ENCODE assay signal across 10 mouse cellular contexts in the genomic region with DNA sequence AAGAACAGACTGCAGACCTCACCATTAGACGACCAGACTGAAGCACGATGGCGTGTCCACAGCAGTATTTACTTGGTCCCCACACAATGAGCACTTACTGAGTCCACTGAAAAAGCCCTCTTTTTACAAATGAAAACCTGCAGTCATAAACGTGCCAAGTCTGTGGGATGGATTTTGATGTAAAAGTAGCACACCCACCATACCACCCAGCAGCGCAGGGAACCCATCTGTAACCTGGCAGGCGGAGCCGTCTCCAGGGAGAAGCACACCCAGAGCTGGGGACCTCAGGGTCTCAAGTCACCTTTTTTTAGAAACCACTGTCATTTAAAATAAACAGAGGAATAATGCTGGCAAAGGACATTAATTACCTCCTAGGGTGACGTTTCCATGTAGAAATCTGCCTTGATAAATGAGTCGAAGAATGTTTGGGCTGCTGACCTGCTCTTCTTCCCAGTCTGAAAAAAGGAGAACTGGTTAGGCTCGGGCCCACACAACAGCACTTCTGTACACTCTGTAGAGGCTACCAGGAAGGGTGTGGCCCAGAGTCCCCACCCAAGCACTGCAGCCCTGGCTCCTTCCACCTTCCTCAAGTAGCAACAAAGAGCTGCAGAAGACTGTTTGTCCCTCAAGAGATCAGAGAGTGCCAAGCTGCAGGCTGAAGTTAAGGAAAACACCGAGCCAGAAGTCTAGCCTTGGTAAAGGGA. TPM values are rescaled to one million over a fixed set of nuclear protein-coding genes. Genes with fewer than 3 reads are reported as not detected.
A peak's percentile ranks its signal among the peaks of the same experiment; 100 is the strongest.
DNase-seq lines count a peak whose midpoint lies in the region; ATAC-seq and TF ChIP-seq lines count a peak whose summit lies in the region.
"Had no signal": no experiment of that assay in that cellular context is flagged by ENCODE, and none has a peak within 500 bp of the region (broad histone marks: within the 10 kb centered on the region; RNA-seq: fewer than 3 reads in every experiment).

No protein-coding gene starts in this region.

- no peak overlapping the region for H3K4me2 ChIP-seq in heart, embryonic 11.5 days
- H3K4me2 ChIP-seq in liver, embryonic 16.5 days (ENCODE audit: low read depth, low read length): no peak overlapping the region
- H3K4me2 ChIP-seq in forebrain, embryonic 16.5 days (ENCODE audit: low read length): no peak overlapping the region
- no peak overlapping the region for H3K4me2 ChIP-seq in midbrain, embryonic 15.5 days
- no peak overlapping the region for H3K4me2 ChIP-seq in forebrain, embryonic 13.5 days

- H3K27me3 ChIP-seq in heart, embryonic 11.5 days (ENCODE audit: control insufficient read depth, insufficient read depth, low read length): no peaks in the 10 kb centered on the region
- no peaks in the 10 kb centered on the region for H3K27me3 ChIP-seq in liver, embryonic 16.5 days (ENCODE audit: control insufficient read depth, insufficient read depth, low read depth, low read length)
- H3K27me3 ChIP-seq in small intestine, adult 2 months (ENCODE audit: control insufficient read depth, insufficient read depth, low read length): no peaks in the 10 kb centered on the region
- H3K27me3 ChIP-seq in forebrain, embryonic 16.5 days (replicated peaks; ENCODE audit: control insufficient read depth, insufficient read depth, low read length): no peaks in the 10 kb centered on the region
- H3K27me3 ChIP-seq in midbrain, embryonic 15.5 days (replicated peaks): no peaks in the 10 kb centered on the region
- no peaks in the 10 kb centered on the region for H3K27me3 ChIP-seq in forebrain, embryonic 13.5 days

- WGBS in heart, embryonic 11.5 days (ENCODE audit: insufficient replicate concordance): 81% methylated on average over 11 of the region's 11 CpGs
- 38% methylated on average over 11 of the region's 11 CpGs for WGBS in liver, embryonic 16.5 days (ENCODE audit: insufficient replicate concordance)
- WGBS in small intestine, adult 2 months: 73% methylated on average over 11 of the region's 11 CpGs
- WGBS in forebrain, embryonic 16.5 days: 86% methylated on average over 11 of the region's 11 CpGs
- WGBS in midbrain, embryonic 15.5 days: 89% methylated on average over 11 of the region's 11 CpGs
- WGBS in forebrain, embryonic 13.5 days: 90% methylated on average over 11 of the region's 11 CpGs

- no peaks in the 10 kb centered on the region for H3K9me3 ChIP-seq in heart, embryonic 11.5 days (replicated peaks; ENCODE audit: control insufficient read depth, low read length)
- H3K9me3 ChIP-seq in liver, embryonic 16.5 days (replicated peaks; ENCODE audit: control insufficient read depth, low read length): no peaks in the 10 kb centered on the region
- no peaks in the 10 kb centered on the region for H3K9me3 ChIP-seq in forebrain, embryonic 16.5 days (ENCODE audit: control insufficient read depth, low read length)
- no peaks in the 10 kb centered on the region for H3K9me3 ChIP-seq in midbrain, embryonic 15.5 days
- no peaks in the 10 kb centered on the region for H3K9me3 ChIP-seq in forebrain, embryonic 13.5 days (replicated peaks)

- no peak for TF ChIP-seq CTCF in bone marrow macrophage, adult 2 months (IDR thresholded peaks at IDR 0.05; ENCODE audit: low read depth, low read length)
- TF ChIP-seq CTCF in small intestine, adult 2 months (IDR thresholded peaks at IDR 0.05; ENCODE audit: extremely low read depth, insufficient read length, insufficient replicate concordance, low read depth, low read length): no peak

- no peaks in the 10 kb centered on the region; the same call in none of the 2 replicates for H3K4me1 ChIP-seq in heart, embryonic 11.5 days (ENCODE audit: control insufficient read depth, insufficient read depth, low read length)
- H3K4me1 ChIP-seq in bone marrow macrophage, adult 2 months (ENCODE audit: control insufficient read depth, insufficient read depth, low read length): peaks cover 37% of the 10 kb centered on the region
- H3K4me1 ChIP-seq in liver, embryonic 16.5 days (ENCODE audit: control insufficient read depth, low read depth, low read length): peaks cover 5% of the 10 kb centered on the region
- no peaks in the 10 kb centered on the region for H3K4me1 ChIP-seq in small intestine, adult 2 months (ENCODE audit: control insufficient read depth, insufficient read depth, insufficient read length, low read length)
- peaks cover 4% of the 10 kb centered on the region; the same call in 1 of the 2 replicates for H3K4me1 ChIP-seq in forebrain, embryonic 16.5 days (replicated peaks; ENCODE audit: control insufficient read depth, insufficient read depth, low read length)
- H3K4me1 ChIP-seq in midbrain, embryonic 15.5 days: no peaks in the 10 kb centered on the region
- H3K4me1 ChIP-seq in forebrain, embryonic 13.5 days: no peaks in the 10 kb centered on the region

- no peak for ATAC-seq in heart, embryonic 11.5 days (replicated peaks; ENCODE audit: insufficient number of reproducible peaks, low FRiP score, low TSS enrichment)
- ATAC-seq in liver, embryonic 16.5 days (ENCODE audit: low read depth): peak; percentile 73
- ATAC-seq in forebrain, embryonic 16.5 days: no peak
- ATAC-seq in midbrain, embryonic 15.5 days (replicated peaks): no peak
- ATAC-seq in forebrain, embryonic 13.5 days: no peak
- ATAC-seq: midbrain, embryonic 16.5 days had no signal

- no peak overlapping the region for H3K9ac ChIP-seq in heart, embryonic 11.5 days (ENCODE audit: low read depth, low read length)
- H3K9ac ChIP-seq in liver, embryonic 16.5 days (ENCODE audit: low read depth, low read length): no peak overlapping the region
- no peak overlapping the region for H3K9ac ChIP-seq in forebrain, embryonic 16.5 days (replicated peaks; ENCODE audit: low read depth, low read length)
- no peak overlapping the region for H3K9ac ChIP-seq in midbrain, embryonic 15.5 days
- H3K9ac ChIP-seq in forebrain, embryonic 13.5 days: no peak overlapping the region

- peaks cover 19% of the 10 kb centered on the region for H3K36me3 ChIP-seq in heart, embryonic 11.5 days (ENCODE audit: control insufficient read depth, insufficient read depth, low read length)
- H3K36me3 ChIP-seq in liver, embryonic 16.5 days (ENCODE audit: control insufficient read depth, insufficient read depth): peaks cover 3% of the 10 kb centered on the region; the same call in 1 of the 2 replicates
- peaks cover 41% of the 10 kb centered on the region for H3K36me3 ChIP-seq in small intestine, adult 2 months (ENCODE audit: control insufficient read depth, insufficient read depth, low read length)
- H3K36me3 ChIP-seq in forebrain, embryonic 16.5 days (ENCODE audit: control insufficient read depth, insufficient read depth): peaks cover 12% of the 10 kb centered on the region
- peaks cover 14% of the 10 kb centered on the region for H3K36me3 ChIP-seq in midbrain, embryonic 15.5 days (replicated peaks)
- peaks cover 53% of the 10 kb centered on the region for H3K36me3 ChIP-seq in forebrain, embryonic 13.5 days (ENCODE audit: poor library complexity, severe bottlenecking)

- peak; percentile 29 for DNase-seq in heart, adult 8-10 months (ENCODE audit: low spot score)
- DNase-seq: right cerebral cortex, postnatal 14 days had no signal

- TF ChIP-seq POLR2A in bone marrow macrophage, adult 2 months (IDR thresholded peaks at IDR 0.05; ENCODE audit: borderline replicate concordance, low read depth, low read length): no peak
- TF ChIP-seq POLR2A in small intestine, adult 2 months (IDR thresholded peaks at IDR 0.05; ENCODE audit: low read depth, low read length): no peak

- no peak overlapping the region for H3K27ac ChIP-seq in heart, embryonic 11.5 days (ENCODE audit: low read depth, low read length)
- peak overlapping the region; percentile 56 for H3K27ac ChIP-seq in bone marrow macrophage, adult 2 months (ENCODE audit: insufficient read depth, low read depth, low read length)
- peak overlapping the region; percentile 30; the same call in 1 of the 2 replicates for H3K27ac ChIP-seq in liver, embryonic 16.5 days (ENCODE audit: low read length)
- peak overlapping the region; percentile 21; the same call in 1 of the 2 replicates for H3K27ac ChIP-seq in small intestine, adult 2 months (ENCODE audit: insufficient read depth, low read depth, low read length)
- no peak overlapping the region for H3K27ac ChIP-seq in forebrain, embryonic 16.5 days (ENCODE audit: low read length)
- no peak overlapping the region for H3K27ac ChIP-seq in midbrain, embryonic 15.5 days
- H3K27ac ChIP-seq in forebrain, embryonic 13.5 days: no peak overlapping the region

- H3K4me3 ChIP-seq in heart, embryonic 11.5 days (ENCODE audit: low read depth, low read length): no peak overlapping the region
- H3K4me3 ChIP-seq in bone marrow macrophage, adult 2 months (ENCODE audit: insufficient read depth, low read length): no peak overlapping the region
- no peak overlapping the region for H3K4me3 ChIP-seq in liver, embryonic 16.5 days (ENCODE audit: low read depth, low read length)
- H3K4me3 ChIP-seq in small intestine, adult 2 months (ENCODE audit: low read depth, low read length): no peak overlapping the region
- H3K4me3 ChIP-seq in forebrain, embryonic 16.5 days (replicated peaks; ENCODE audit: low read length): no peak overlapping the region
- H3K4me3 ChIP-seq in midbrain, embryonic 15.5 days: no peak overlapping the region
- no peak overlapping the region for H3K4me3 ChIP-seq in forebrain, embryonic 13.5 days

RNA-seq across cellular contexts. Expression of a gene that starts 43.5 kb away (rescaled TPM):
- 10 to 100 TPM; 86.1 to 99.8 (median 92.6) TPM for total RNA-seq in heart, adult 8-10 months (2022)
- 57.1 and 59.1 TPM in 2 replicates for polyA plus RNA-seq in heart, embryonic 11.5 days (2014; fragmentation: Nextera tagmentation; extraction: Ambion mirVana)
- polyA plus RNA-seq in bone marrow macrophage, adult 2 months (2012; ENCODE audit: insufficient read depth, insufficient read length, missing spikeins): 185 and 195 TPM in 2 replicates
- 13.0 and 15.4 TPM in 2 replicates for polyA plus RNA-seq in liver, embryonic 16.5 days (2015; fragmentation: Nextera tagmentation; extraction: Ambion mirVana)
- 32.1 and 68.2 TPM in 2 replicates for polyA plus RNA-seq in small intestine, adult 2 months (2012; rRNA removed)
- polyA plus RNA-seq in forebrain, embryonic 16.5 days (2015; fragmentation: Nextera tagmentation; extraction: Ambion mirVana): 75.7 and 84.2 TPM in 2 replicates
- polyA plus RNA-seq in midbrain, embryonic 15.5 days (2015; fragmentation: Nextera tagmentation; extraction: Ambion mirVana): 78.7 and 84.4 TPM in 2 replicates
- polyA plus RNA-seq in forebrain, embryonic 13.5 days (2015; fragmentation: Nextera tagmentation; extraction: Ambion mirVana): 71.5 and 74.5 TPM in 2 replicates

Comparison
In these comparisons a context has a peak if more than half of its experiments do, and no peak if none do; other contexts are left out.
1. H3K27ac ChIP-seq: peak in bone marrow macrophage, adult 2 months (single experiment), liver, embryonic 16.5 days (single experiment) and small intestine, adult 2 months (single experiment); none in heart, embryonic 11.5 days (single experiment), forebrain, embryonic 16.5 days (single experiment), midbrain, embryonic 15.5 days (single experiment) and forebrain, embryonic 13.5 days (single experiment).